Mouse (Mus musculus) lung, adult 18-20 months (tissue): ENCODE measurements around the gene Ptk7.
A peak's percentile ranks its signal among the peaks of the same experiment; 100 is the strongest.
"Not testable (repeated sequence)": the region's sequence is repeated elsewhere in the genome, so short reads cannot be mapped to it uniquely, and the experiment has no call there.

Experiments used
- DNase-seq, 2 experiments: peaks; one replicate each; pipeline ENCODE4 v3.0.0; 2022; ENCODE audit warnings: mixed read lengths in 2 of 2

The Ptk7 gene

DNA sequence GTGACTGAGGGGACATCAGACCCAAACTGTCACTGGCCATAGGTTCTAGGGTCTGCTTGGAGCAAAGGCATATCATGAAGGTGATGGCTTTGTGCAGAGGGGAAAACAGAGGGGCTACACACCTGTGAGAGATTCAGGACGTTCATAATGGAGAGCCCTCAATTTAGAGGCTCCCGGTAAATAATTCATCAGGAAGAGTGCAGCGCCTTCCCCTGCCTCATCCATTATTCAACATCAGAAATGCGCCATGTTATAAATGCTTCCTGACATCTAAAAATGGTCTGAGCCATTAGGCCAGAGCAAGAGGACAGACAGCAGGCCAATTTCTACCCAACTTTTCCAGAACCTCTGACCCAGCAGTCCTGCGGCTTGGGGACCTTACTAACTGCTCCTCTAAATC is 24.2 kb downstream of the Ptk7 start:
- no peak for DNase-seq

DNA sequence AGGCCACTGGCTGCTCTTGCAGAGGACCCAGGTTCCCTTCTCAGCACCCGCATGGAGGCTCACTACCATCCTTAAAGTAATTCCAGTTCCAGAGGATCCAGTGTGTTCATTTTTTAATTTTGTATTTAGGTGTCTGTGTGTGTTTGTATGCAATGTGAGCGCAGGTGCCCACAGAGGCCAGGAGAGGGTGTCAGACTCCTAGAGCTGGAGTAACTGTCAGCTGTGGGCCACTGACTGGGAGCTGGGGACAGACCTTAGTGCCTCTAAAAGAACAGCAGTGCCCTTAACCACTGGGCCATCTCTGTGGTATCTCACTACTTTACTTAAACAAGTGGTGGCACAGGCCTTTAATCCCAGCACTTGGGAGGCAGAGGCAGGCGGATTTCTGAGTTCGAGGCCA is 26.1 kb downstream of the Ptk7 start:
- no peak for DNase-seq

DNA sequence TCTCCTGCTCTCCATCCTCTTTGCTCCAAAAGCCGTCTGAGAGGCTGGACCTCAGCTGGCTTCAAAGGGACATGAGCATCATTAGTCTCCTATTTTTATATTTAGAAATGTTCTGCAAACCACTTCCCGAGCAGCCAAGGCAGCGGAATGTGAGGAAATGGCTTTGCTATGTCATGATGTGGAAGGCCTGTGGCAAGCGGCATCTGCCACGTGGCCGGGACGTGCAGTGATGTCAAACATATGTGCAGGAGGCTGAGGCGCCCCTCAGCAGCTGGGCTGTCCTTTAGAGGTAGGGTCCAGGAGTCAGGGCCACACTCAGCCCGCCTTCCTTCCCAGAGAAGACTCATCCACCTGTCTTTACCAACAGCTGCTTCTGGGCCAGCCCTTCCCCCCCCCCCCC is 27.1 kb downstream of the Ptk7 start:
- peak in 1 of 2 experiments; percentile 44 for DNase-seq

DNA sequence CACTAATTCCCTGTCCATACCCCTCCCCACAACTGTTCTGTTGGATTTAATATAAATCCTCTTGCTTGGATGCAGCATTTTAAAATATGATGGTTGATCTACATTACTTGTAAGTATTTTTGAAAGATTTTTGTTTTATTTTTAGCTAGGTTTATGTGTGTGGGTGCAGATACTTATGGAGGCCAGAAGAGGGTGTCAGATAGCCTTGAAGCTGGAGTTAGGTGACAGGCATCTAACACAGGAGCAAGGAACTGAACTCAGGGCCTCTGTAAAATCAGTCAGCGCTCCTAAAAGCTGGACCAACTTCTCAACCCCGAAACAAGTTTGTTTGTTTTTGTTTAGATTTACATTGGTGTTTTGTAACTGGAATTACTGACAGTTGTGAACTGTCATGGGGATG is 28.7 kb downstream of the Ptk7 start:
- no peak for DNase-seq

DNA sequence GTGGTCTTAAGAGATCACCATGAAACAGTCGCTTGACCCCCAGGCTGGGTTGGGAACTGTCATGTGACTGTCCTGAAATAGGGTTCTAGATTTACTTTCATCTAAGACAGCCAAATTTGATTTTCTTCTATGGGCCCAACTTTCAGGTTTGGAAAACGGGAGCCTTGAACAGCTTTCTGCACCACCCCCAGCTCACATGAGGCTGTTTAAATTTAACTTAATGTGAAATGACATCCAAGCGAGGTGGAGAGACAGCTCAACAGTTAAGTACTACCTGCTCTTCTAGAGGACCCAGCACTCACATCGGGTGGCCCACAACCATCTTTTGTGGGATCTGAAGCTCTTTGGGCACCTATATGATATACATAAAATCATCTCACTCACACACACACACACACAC is 30.3 kb downstream of the Ptk7 start:
- DNase-seq: no peak

DNA sequence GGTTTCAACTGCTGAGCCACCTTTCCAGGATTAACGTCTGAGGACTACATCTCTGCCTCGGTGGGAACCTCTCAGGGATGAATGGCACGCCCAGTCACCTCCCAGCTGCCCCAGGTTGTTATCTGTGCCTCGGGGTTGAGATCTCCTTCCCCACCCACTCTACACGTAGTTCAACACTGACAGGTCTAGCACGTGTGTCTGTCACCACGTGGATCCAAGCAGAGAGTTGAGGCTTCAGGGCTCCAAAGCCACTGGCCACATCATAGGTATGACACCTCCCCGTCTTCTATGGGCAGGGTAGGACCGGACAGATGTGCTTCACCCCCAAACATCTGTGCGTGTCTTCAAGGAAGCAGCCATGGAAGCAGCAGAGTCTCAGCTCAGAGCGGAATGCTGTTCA is 31.3 kb downstream of the Ptk7 start:
- DNase-seq: no peak

DNA sequence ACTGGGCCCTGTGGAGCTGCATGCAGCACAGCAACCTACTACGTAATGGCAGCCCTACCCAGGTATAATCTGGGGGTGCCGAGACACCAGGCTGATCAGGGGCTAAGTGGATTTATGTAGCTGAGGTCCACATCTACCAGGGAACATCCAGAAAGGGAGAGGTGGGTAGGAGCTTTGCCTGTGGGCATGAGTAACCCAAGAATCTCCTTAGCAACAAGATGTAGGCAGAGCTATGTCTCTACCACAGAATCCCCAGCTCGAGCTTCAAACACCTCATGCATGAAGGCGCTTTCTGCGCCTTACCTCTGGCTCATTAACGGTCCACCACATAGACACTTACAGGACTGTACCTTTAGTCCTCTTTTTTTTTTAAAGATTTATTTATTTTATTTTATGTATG is 34.0 kb downstream of the Ptk7 start:
- DNase-seq: no peak

DNA sequence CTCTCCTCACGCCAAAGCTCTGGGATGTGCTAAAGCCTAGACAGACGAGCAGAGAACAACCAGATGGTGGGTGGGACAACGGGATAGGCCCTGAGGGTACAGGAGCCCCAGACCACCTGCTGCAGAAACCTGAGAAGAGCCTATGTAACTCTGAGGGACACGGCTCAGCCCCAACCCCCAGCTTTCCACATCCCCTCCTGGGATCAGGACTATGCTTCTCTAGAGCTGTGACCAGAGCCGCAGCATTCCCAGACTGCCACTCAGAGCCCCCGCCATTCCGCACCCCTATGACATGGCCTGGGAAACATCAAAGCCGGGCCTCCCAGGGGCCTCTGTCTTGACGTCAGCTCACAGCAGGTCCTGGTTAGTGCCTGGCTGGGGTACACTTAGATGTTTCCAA is 34.7 kb downstream of the Ptk7 start:
- DNase-seq: no peak

DNA sequence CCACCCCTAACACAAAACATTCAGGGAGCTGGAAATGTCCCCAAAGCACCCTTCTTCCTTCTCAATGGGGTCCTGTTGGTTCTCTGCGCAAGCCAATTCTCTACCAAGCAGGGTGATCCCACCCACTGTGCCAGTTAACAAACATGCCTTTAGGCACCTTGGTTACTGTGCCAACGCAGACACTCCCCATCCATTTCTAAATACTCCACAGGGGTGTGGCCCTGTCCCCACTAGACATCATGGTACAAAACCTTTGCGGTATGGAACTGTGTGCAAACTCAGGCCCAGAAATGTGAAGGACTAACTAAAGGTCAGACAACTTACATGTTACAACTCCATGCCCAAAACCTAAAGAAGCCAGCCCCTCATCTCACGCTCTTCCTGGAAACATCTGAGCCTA is 36.2 kb downstream of the Ptk7 start:
- peak; percentile 52 to 76 for DNase-seq

DNA sequence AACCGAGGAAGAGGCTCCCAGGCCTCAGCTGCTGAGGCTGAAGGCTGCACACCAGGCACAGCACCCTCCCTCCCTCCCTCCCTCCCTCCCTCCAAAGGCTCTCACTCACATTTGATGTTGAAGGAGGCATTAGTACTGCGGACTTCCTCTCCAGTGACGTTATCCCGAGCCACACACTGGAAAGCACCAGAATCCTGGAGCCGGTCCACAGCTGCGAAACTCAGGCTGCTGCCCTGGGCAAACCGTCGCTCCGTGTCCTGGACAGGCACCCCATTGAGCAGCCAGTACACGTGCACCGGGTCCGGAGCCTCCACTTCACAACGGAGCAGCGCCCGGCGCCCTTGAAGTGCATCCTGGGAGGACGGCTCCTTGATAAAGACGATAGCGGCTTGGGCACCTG is 37.9 kb downstream of the Ptk7 start:
- DNase-seq: peak; percentile 58 to 61

DNA sequence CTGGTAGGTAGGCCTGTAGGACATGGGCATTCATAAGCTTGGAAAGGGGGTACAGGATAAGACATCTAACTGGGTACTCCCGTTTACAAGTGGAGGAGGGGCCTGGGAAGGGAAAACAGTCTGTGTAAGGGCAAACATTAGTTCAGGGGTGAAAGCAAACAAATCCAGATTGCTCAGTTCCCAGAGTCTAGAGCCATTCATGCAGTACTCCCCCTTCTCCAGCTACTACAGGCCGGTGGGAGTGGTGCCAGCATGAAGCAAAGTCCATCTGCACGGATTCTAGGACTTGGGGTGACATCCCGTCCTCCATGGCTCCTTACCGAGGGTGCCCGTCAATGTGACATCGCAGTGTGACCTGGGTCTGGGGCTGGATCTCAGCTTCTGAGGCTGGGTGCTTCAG is 38.9 kb downstream of the Ptk7 start:
- DNase-seq: peak in 1 of 2 experiments; percentile 46

DNA sequence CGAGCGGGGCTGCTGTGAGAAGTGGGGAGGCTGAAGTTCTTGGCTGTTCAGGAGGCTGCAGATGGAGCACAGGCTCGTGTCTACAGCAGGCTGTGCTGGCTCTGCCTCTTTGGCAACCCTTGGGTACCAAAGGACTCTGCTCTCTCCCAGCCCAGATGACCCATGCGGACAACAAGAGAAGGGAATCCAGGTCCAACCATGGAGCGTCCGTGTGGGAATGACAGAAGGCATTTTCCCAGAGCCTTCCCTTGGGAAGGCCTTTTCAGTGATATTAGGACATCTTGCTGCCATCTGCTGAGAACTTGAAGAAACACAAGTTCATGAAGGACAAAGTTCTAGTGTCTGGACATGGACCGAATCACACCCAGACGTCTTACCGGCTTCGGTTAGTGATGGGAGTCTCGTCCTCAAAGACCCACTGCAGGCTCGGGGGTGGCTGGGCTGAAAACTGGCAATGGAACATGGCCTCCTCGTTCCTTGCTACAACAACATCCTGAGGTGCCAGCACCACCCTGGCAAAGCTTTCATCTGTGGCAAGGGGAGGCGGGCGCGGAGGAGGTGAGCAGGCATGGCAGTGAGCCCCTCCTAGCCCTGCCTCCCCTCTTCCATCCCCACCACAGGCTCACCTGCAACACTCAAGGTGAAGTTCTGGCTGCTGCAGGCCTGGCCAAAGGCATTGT is 39.5 kb downstream of the Ptk7 start:
- DNase-seq: no peak

DNA sequence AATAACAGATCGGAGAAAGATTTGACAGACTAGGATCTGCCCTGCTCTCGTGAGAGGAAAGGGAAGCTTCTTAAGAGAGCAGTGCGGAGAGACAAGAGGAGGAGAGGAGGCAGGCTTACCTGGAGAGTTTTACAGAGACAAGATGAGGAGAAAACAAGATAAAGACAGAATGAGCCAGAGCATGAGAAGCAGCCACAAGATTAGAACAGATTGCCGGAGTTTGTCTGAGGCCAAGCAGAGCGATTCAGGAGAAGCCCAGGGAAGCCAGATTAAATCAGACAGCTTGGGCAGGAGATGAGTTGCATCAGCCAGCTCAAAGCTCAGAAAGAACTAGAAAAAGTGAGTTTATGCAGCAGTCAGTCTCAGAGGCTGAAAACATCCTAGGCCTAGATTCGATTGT is 40.4 kb downstream of the Ptk7 start:
- no peak for DNase-seq

DNA sequence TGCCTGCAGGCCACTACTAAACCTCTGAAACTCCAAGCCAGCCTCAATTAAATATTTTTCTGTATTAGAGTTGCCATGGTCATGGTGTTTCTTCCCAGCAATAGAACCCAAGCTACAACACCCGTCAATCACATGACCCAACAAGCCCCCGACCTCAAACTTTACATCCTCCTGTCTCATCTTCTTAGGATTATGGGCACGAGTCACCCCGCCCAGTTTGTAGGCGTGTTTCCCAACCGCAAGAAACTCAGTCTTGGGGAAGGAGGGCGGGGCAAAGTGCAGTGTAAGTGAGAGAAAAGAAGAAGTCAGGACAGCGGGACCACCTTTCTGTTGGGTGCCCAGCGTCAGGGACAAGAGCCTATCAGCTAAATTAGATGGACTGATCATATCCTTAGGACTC is 41.1 kb downstream of the Ptk7 start:
- DNase-seq: no peak

DNA sequence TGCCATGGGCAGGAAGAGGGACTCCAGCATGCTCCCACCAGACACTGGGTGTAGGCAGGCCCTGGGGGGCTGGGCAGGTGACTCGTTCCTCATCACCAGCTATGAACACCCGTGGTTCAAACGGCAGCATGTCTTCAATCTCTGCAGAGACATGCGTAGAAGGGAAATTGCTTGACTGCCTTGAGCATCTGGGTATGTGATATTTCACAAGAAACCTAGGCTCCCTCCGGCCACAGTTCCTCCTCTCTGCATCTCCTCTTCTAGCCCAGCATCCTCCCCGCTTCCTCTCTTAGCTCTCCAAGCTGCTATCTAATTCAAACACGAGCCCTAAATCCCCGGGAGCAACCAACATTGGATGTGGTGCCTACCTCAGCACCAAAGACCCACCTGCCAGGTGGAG is 43.0 kb downstream of the Ptk7 start:
- no peak for DNase-seq

DNA sequence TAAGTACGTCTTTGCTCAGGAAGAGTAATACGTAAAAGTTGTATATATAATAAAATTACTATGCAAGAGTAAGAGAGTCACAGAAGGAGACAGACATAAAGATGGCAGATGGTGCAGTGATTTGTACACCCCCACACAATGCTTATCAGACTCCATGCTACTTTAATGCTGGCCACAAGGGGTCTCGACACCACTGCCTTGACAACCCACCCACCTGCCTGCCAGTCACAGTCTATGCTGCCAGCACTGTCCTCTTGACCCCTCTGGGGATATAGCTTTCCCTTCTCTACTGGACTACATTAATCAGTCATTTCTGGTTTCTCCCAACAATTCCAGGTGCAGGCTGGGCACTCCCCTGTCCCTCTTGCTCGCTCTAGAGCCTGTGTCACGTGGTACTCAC is 50.7 kb downstream of the Ptk7 start:
- DNase-seq: no peak

DNA sequence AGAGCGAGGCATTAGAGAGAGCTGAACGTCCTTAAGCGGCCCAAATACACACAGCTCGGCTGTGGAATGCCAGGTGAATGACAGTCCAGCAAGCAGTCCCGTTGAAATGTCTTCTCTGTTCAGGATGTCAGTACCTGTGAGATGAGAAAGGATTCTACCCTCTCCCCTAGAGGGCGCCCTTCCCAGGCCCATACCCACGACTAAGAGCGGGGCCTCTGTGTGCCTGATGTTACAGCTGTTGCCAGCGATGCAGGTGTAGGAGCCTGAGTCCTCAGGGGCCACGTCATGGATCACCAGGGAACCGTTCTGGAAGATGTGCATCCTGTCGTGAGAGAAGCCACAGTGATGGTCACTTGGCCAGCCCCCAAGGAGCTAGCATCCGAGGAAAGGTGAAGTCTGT is 53.2 kb downstream of the Ptk7 start:
- peak in 1 of 2 experiments; percentile 45 for DNase-seq

DNA sequence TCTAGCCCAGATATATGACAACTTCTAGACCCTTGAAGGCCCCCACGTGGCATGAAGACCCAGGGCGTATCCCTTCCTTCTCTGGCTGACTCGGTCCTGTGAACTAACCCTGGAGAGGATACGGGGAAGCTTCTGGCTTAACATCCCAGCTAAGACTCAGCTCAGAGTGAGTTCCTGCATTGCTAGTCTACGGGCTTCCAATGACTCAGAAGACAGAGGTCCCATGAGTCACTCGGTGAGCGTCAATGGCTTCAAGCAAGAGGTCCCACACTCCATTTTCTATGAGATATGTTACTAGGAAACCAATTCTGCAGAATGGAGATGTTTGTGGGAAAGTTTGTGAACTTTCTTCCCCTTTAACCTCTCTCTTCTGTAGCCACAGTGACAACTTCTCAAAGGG is 54.8 kb downstream of the Ptk7 start:
- DNase-seq: no peak

DNA sequence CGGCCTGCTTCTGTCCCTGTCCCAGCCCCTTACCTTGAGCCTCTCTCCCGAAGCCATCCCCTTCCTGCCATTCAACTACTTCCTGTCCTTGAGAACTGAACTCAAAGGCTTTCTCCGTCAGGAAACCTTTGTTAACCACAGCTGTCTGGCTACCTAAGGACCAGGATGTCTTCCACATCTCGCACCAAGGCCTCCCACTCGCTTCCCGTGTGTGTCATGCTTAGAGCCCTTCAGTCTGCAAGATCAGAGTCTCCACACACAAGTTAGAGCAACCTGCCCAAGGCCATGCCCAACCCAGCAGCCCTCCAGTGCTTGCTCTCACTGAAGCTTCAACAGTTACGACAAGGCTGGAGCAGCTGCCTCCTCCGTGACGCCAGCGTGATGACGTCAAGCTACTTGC is 58.3 kb downstream of the Ptk7 start:
- no peak for DNase-seq

DNA sequence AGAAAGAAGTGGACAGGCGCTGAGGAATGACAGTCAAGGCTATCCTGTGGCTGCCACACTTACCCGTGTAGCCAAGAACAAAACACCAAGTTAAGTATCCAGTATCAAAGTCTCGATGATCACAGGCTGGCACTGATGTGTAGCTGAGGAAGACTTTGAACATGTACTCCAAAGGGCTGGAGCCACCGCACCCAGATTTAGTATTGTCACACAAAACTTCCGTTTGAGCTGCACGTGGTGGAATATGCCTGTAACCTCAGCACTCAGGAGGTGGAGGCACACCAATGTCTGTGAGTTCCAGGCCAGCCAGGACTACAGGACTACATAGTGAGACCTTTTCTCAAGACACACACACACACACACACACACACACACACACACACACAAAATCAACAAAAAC is 70.2 kb downstream of the Ptk7 start:
- no peak for DNase-seq

DNA sequence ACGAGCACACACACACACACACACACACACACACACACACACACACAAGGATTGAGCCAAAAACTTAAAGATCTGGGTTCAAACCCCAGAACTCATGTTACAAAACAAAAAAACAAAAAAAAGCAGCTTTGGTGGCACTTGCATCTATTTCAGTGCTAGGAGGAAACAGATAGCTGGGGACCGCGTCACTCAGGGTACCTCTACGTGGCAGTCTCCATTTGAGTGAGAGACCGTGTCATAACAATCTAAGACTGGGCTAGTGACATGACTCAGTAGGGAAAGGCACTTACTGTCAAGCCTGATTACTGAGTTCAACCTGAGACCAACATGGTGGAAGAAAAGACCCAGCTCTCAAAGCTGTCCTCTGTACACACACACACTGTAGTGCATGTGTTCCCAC is 71.2 kb downstream of the Ptk7 start:
- DNase-seq: no peak

DNA sequence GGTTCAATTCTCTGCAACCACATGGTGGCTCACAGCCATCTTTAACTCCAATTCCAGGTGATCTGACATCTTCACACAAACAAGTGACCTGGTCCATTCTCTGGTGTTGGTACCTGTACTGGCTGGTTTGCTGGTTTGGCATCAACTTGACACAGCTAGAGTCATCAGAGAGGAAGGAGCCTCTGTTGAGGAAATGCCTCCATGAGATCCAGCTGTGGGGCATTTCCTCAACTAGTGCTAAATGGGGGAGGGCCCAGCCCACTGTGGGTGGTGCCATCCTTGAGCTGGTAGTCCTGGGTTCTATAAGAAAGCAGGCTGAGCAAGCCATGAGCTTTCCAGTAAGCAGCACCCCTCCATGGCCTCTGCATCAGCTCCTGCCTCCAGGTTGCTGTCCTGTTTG is 72.0 kb downstream of the Ptk7 start:
- not testable (repeated sequence) for DNase-seq

DNA sequence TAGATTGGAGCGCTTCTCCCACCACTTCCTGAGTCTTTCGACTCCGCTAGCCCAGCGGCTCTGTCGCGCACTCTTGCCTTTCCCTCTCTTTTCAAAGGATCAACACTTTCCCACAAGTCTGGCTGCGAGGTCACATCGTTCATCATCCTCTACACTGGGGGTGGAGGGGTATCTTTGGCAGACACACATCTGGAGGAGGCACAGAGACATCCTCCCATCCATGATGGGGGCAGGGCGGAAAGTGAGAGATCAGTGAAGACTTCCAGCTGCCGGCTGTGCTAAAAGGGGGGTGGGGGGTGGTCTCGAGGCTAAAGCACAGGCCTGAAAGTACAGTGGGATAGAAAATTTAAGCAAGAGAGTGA is 72.7 kb downstream of the Ptk7 start:
- peak in 1 of 2 experiments; percentile 34 for DNase-seq

DNA sequence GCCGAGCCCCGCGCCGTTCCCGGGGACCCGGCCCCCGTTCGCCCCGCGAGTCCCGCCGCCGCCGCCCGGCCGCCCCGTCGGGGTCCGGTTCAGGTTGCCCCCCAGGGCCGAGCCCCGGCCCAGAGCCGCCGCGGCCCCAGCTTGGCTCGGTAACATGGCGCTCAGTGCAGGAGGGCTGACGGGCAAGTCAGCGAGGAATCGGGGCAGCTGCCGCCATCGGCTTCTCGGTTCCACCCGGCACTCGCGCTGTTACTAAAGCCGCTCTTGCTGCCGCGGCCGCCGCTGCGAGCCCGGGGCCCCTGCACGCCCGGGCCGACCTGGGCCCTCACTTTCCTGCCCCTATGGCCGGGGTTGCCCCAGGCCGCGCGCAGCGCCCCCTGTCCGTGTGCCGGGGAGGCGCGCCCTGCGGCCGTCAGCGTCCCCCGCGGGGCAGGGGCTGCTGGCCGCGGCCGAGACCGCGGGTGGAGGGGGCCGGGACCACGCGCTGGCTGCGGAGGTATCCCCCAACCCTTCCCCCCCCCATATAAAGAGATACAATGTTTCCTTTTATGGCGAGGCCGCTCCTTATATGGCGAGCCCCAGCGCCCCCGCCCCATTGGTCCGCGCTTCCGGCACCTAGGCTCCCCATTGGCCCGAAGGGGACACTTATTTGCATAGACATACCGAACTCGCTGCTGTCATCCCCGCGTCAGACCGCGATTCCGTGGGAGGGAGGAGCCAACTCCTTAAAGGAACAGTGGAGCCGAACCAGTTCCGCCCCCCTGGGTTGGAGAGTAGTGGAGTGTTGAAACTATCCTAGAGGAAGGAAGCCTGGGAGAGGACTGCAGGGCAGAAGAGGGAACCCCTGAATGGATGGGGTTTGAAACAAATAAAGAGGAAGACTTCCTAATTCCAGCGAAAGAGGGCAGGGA is 73.4 kb downstream of the Ptk7 start, which contains the start of gene Srf:
Gene Srf, minus strand, starts transcription at position 503 of the 911 bp plus-strand sequence.
- peak; percentile 99 for DNase-seq
